Mouse (Mus musculus): ENCODE measurements around the gene Cerkl. TPM values are rescaled to one million over a fixed set of nuclear protein-coding genes. Genes with fewer than 3 reads are reported as not detected.

The Cerkl gene
- polyA plus RNA-seq, 1 experiment from 2014 or later: 2.5 TPM

DNA sequence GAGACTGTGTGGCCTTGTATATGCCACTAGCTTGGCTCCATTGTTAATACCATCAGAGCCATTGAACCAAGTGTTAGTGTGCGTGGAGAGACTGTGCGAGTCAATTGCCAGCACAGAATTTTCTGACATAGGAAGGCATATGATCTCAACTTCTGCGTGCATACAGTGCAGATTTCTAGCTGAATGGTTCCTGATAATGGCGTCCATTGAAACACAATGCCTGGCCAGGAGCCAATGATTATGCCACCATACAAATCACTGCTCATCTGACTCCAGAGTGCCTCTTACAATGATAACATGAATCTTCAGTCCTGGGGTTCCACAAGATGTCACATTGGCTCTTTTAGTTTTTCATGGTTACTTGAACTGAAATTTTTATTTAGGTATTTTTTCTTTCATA lies 7.2 kb downstream of the Cerkl start:
- WGBS: 74% methylated on average over 4 of the region's 4 CpGs
- Histone ChIP-seq H3K4me1 (ENCODE audit: control insufficient read depth, insufficient read depth, low read length) (peaks cover 2% of the 10 kb centered on the region; the same call in 1 of the 2 replicates), H3K27me3 (ENCODE audit: control insufficient read depth, insufficient read depth, low read length) (peaks cover 12% of the 10 kb centered on the region), H3K4me2 (no peak overlapping the region), H3K9ac (ENCODE audit: low read length) (no peak overlapping the region), H3K27ac (ENCODE audit: low read depth, low read length) (no peak overlapping the region), H3K36me3 (ENCODE audit: control insufficient read depth, insufficient read depth, low read length) (no peaks in the 10 kb centered on the region), H3K4me3 (ENCODE audit: low read depth, low read length) (no peak overlapping the region), H3K9me3 (ENCODE audit: control insufficient read depth, low read length) (no peaks in the 10 kb centered on the region)
- ATAC-seq (ENCODE audit: low FRiP score) (no peak), DNase-seq (ENCODE audit: low spot score, missing footprints) (no peak)

- WGBS: 68% methylated on average over 1 of the region's 1 CpGs
- H3K4me2 ChIP-seq: no peak overlapping the region
- ATAC-seq (ENCODE audit: low FRiP score) (no peak), DNase-seq (ENCODE audit: low spot score, missing footprints) (peak; percentile 47)
- H3K36me3 ChIP-seq (ENCODE audit: control insufficient read depth, insufficient read depth, low read length): no peaks in the 10 kb centered on the region
- H3K27ac ChIP-seq (ENCODE audit: low read depth, low read length): no peak overlapping the region
- no peaks in the 10 kb centered on the region for H3K9me3 ChIP-seq (ENCODE audit: control insufficient read depth, low read length)
- H3K9ac ChIP-seq (ENCODE audit: low read length): no peak overlapping the region
- H3K4me1 ChIP-seq (ENCODE audit: control insufficient read depth, insufficient read depth, low read length): no peaks in the 10 kb centered on the region; the same call in 1 of the 2 replicates
- H3K4me3 ChIP-seq (ENCODE audit: low read depth, low read length): no peak overlapping the region
- H3K27me3 ChIP-seq (ENCODE audit: control insufficient read depth, insufficient read depth, low read length): peaks cover 3% of the 10 kb centered on the region; the same call in 1 of the 2 replicates
Measured at GRCm38 (mm10) chr2:79447198-79447597, 9.4 kb downstream of the Cerkl start.

GRCm38 (mm10) chr2:79443861-79444620 lies 12.5 kb downstream of the Cerkl start:
- Histone ChIP-seq H3K9me3 (ENCODE audit: control insufficient read depth, low read length) (no peaks in the 10 kb centered on the region), H3K27ac (ENCODE audit: low read depth, low read length) (no peak overlapping the region), H3K4me1 (ENCODE audit: control insufficient read depth, insufficient read depth, low read length) (no peaks in the 10 kb centered on the region), H3K27me3 (ENCODE audit: control insufficient read depth, insufficient read depth, low read length) (no peaks in the 10 kb centered on the region), H3K9ac (ENCODE audit: low read length) (no peak overlapping the region), H3K4me2 (no peak overlapping the region), H3K4me3 (ENCODE audit: low read depth, low read length) (no peak overlapping the region), H3K36me3 (ENCODE audit: control insufficient read depth, insufficient read depth, low read length) (no peaks in the 10 kb centered on the region)
- DNase-seq (ENCODE audit: low spot score, missing footprints): peak; percentile 51
- ATAC-seq (ENCODE audit: low FRiP score): no peak
- WGBS: 89% methylated on average over 3 of the region's 3 CpGs

GRCm38 (mm10) chr2:79443401-79443800 lies 13.2 kb downstream of the Cerkl start:
- Histone ChIP-seq H3K9ac (ENCODE audit: low read length) (no peak overlapping the region), H3K4me1 (ENCODE audit: control insufficient read depth, insufficient read depth, low read length) (no peaks in the 10 kb centered on the region), H3K9me3 (ENCODE audit: control insufficient read depth, low read length) (no peaks in the 10 kb centered on the region), H3K27ac (ENCODE audit: low read depth, low read length) (no peak overlapping the region), H3K4me3 (ENCODE audit: low read depth, low read length) (no peak overlapping the region), H3K27me3 (ENCODE audit: control insufficient read depth, insufficient read depth, low read length) (no peaks in the 10 kb centered on the region), H3K36me3 (ENCODE audit: control insufficient read depth, insufficient read depth, low read length) (no peaks in the 10 kb centered on the region), H3K4me2 (no peak overlapping the region)
- ATAC-seq (ENCODE audit: low FRiP score) (no peak), DNase-seq (ENCODE audit: low spot score, missing footprints) (peak; percentile 19)
- 96% methylated on average over 2 of the region's 2 CpGs for WGBS

DNA sequence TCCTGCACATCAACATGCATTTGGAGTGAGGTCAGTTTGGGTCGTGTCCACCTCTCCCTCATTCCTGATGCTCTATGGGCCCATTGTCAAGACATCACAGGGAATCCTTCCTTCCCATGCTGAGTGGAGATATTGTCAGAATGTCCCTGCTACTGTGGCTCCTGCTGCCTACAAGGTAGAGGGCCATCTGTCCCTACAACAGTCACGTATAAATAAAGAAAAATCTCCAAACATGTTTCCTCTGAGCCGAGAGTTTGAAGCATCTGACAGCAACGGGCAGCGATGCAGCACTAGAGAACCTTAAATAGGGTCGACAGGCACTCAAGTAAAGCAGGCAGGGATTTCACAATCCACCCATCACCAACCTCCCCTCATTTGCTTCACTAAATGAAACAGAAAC lies 13.7 kb downstream of the Cerkl start:
- H3K9me3 ChIP-seq (ENCODE audit: control insufficient read depth, low read length): no peaks in the 10 kb centered on the region
- H3K4me3 ChIP-seq (ENCODE audit: low read depth, low read length): no peak overlapping the region
- WGBS: 84% methylated on average over 6 of the region's 6 CpGs
- H3K27me3 ChIP-seq (ENCODE audit: control insufficient read depth, insufficient read depth, low read length): no peaks in the 10 kb centered on the region
- ATAC-seq (ENCODE audit: low FRiP score) (no peak), DNase-seq (ENCODE audit: low spot score, missing footprints) (peak; percentile 59)
- no peak overlapping the region for H3K4me2 ChIP-seq
- H3K27ac ChIP-seq (ENCODE audit: low read depth, low read length): no peak overlapping the region
- H3K4me1 ChIP-seq (ENCODE audit: control insufficient read depth, insufficient read depth, low read length): no peaks in the 10 kb centered on the region
- no peaks in the 10 kb centered on the region for H3K36me3 ChIP-seq (ENCODE audit: control insufficient read depth, insufficient read depth, low read length)
- H3K9ac ChIP-seq (ENCODE audit: low read length): no peak overlapping the region

- no peak overlapping the region for H3K27ac ChIP-seq (ENCODE audit: low read depth, low read length)
- H3K9ac ChIP-seq (ENCODE audit: low read length): no peak overlapping the region
- H3K4me3 ChIP-seq (ENCODE audit: low read depth, low read length): no peak overlapping the region
- no peak overlapping the region for H3K4me2 ChIP-seq
- no peaks in the 10 kb centered on the region for H3K9me3 ChIP-seq (ENCODE audit: control insufficient read depth, low read length)
- no peaks in the 10 kb centered on the region for H3K4me1 ChIP-seq (ENCODE audit: control insufficient read depth, insufficient read depth, low read length)
- ATAC-seq (ENCODE audit: low FRiP score) (no peak), DNase-seq (ENCODE audit: low spot score, missing footprints) (peak; percentile 19)
- no peaks in the 10 kb centered on the region for H3K27me3 ChIP-seq (ENCODE audit: control insufficient read depth, insufficient read depth, low read length)
- H3K36me3 ChIP-seq (ENCODE audit: control insufficient read depth, insufficient read depth, low read length): no peaks in the 10 kb centered on the region
- 95% methylated on average over 2 of the region's 2 CpGs for WGBS
Measured at GRCm38 (mm10) chr2:79442227-79442626, 14.4 kb downstream of the Cerkl start.

GRCm38 (mm10) chr2:79430061-79430460 lies 26.5 kb downstream of the Cerkl start:
- ATAC-seq (ENCODE audit: low FRiP score) (no peak), DNase-seq (ENCODE audit: low spot score, missing footprints) (peak; percentile 83)
- Histone ChIP-seq H3K27ac (ENCODE audit: low read depth, low read length) (no peak overlapping the region), H3K4me2 (no peak overlapping the region), H3K36me3 (ENCODE audit: control insufficient read depth, insufficient read depth, low read length) (no peaks in the 10 kb centered on the region), H3K4me3 (ENCODE audit: low read depth, low read length) (no peak overlapping the region), H3K9ac (ENCODE audit: low read length) (no peak overlapping the region), H3K9me3 (ENCODE audit: control insufficient read depth, low read length) (0 out of 2 replicates have a peak, but pooled peaks cover 3% of the 10 kb centered on the region), H3K27me3 (ENCODE audit: control insufficient read depth, insufficient read depth, low read length) (peaks cover 4% of the 10 kb centered on the region), H3K4me1 (ENCODE audit: control insufficient read depth, insufficient read depth, low read length) (peaks cover 8% of the 10 kb centered on the region)

- H3K9ac ChIP-seq (ENCODE audit: low read length): no peak overlapping the region
- H3K36me3 ChIP-seq (ENCODE audit: control insufficient read depth, insufficient read depth, low read length): no peaks in the 10 kb centered on the region
- 0 out of 2 replicates have a peak, but pooled peaks cover 3% of the 10 kb centered on the region for H3K9me3 ChIP-seq (ENCODE audit: control insufficient read depth, low read length)
- DNase-seq (ENCODE audit: low spot score, missing footprints): peak; percentile 89
- H3K27me3 ChIP-seq (ENCODE audit: control insufficient read depth, insufficient read depth, low read length): peaks cover 4% of the 10 kb centered on the region
- WGBS: 3% methylated on average over 6 of the region's 6 CpGs
- H3K4me3 ChIP-seq (ENCODE audit: low read depth, low read length): no peak overlapping the region
- H3K4me1 ChIP-seq (ENCODE audit: control insufficient read depth, insufficient read depth, low read length): peaks cover 8% of the 10 kb centered on the region
- H3K27ac ChIP-seq (ENCODE audit: low read depth, low read length): no peak overlapping the region
- H3K4me2 ChIP-seq: no peak overlapping the region
- ATAC-seq (ENCODE audit: low FRiP score): no peak; the same call in 1 of the 2 replicates
Measured at GRCm38 (mm10) chr2:79429650-79430049, 26.9 kb downstream of the Cerkl start.

GRCm38 (mm10) chr2:79429108-79429507 lies 27.5 kb downstream of the Cerkl start:
- H3K9ac ChIP-seq (ENCODE audit: low read length): peak overlapping the region; percentile 63
- no peak overlapping the region for H3K27ac ChIP-seq (ENCODE audit: low read depth, low read length)
- peak overlapping the region; percentile 82 for H3K4me2 ChIP-seq
- peak overlapping the region; percentile 43 for H3K4me3 ChIP-seq (ENCODE audit: low read depth, low read length)
- H3K36me3 ChIP-seq (ENCODE audit: control insufficient read depth, insufficient read depth, low read length): no peaks in the 10 kb centered on the region
- 0 out of 2 replicates have a peak, but pooled peaks cover 3% of the 10 kb centered on the region for H3K9me3 ChIP-seq (ENCODE audit: control insufficient read depth, low read length)
- peaks cover 4% of the 10 kb centered on the region for H3K27me3 ChIP-seq (ENCODE audit: control insufficient read depth, insufficient read depth, low read length)
- DNase-seq (ENCODE audit: low spot score, missing footprints) (no peak), ATAC-seq (ENCODE audit: low FRiP score) (peak; percentile 57; the same call in 1 of the 2 replicates)
- WGBS: 7% methylated on average over 7 of the region's 7 CpGs
- peaks cover 8% of the 10 kb centered on the region for H3K4me1 ChIP-seq (ENCODE audit: control insufficient read depth, insufficient read depth, low read length)

Data from midbrain, embryonic 11.5 days (tissue).